Mouse (Mus musculus): ENCODE data around the gene Bcdin3d. TPM values are rescaled to one million over a fixed set of nuclear protein-coding genes. Genes with fewer than 3 reads are reported as not detected.

The Bcdin3d gene
- total and polyA plus RNA-seq, 3 experiments = 7.8 to 31.3 (median 13.7) TPM

GRCm38 (mm10) chr15:99520306-99520705 is 45.8 kb upstream of the Bcdin3d start:
- H3K4me1 ChIP-seq (ENCODE audit: control insufficient read depth in 1 of 2, insufficient read depth in 2 of 2, low read length in 2 of 2) = 0 out of 4 replicates have a peak, but pooled peaks cover 0 to 2% of the 10 kb centered on the region in 2 experiments
- no peak for TF ChIP-seq MAFK (IDR thresholded peaks at IDR 0.05; ENCODE audit: borderline replicate concordance, low read depth, low read length)
- peak; percentile 27; the same call in 1 of the 2 replicates for TF ChIP-seq GATA1 (IDR thresholded peaks at IDR 0.05; ENCODE audit: low read depth, low read length)
- no peak for TF ChIP-seq SIN3A (IDR thresholded peaks at IDR 0.05; ENCODE audit: low read length)
- peak; percentile 9; the same call in 1 of the 2 replicates for TF ChIP-seq TAL1 (IDR thresholded peaks at IDR 0.05; ENCODE audit: low read length)
- H3K9me3 ChIP-seq (replicated peaks; ENCODE audit: insufficient read depth, low read length) = no peaks in the 10 kb centered on the region
- no peak overlapping the region for H3K4me3 ChIP-seq (ENCODE audit: control insufficient read depth in 1 of 2, insufficient read depth in 1 of 2, low read depth in 2 of 2, low read length in 2 of 2)
- DNase-seq (ENCODE audit: low read depth, low spot score) = peak; percentile 70
- no peaks in the 10 kb centered on the region for H3K79me2 ChIP-seq (ENCODE audit: control insufficient read depth, insufficient read depth, low read length, poor library complexity)
- no peak overlapping the region for H3K9ac ChIP-seq (ENCODE audit: control insufficient read depth, low read depth, low read length, poor library complexity, severe bottlenecking)
- no peak overlapping the region for H3K27ac ChIP-seq (ENCODE audit: control insufficient read depth, low read depth, low read length)
- H3K27me3 ChIP-seq (ENCODE audit: control insufficient read depth in 1 of 2, insufficient read depth in 2 of 2, low read length in 2 of 2) = peaks cover 3 to 5% of the 10 kb centered on the region in 2 experiments; a peak in 3 of 4 replicates
- H3K36me3 ChIP-seq (ENCODE audit: control insufficient read depth in 1 of 2, insufficient read depth in 2 of 2, low read length in 2 of 2) = no peaks in the 10 kb centered on the region

- H3K9ac ChIP-seq (ENCODE audit: control insufficient read depth, low read depth, low read length, poor library complexity, severe bottlenecking) = no peak overlapping the region
- no peak overlapping the region for H3K4me3 ChIP-seq (ENCODE audit: control insufficient read depth in 1 of 2, insufficient read depth in 1 of 2, low read depth in 2 of 2, low read length in 2 of 2)
- no peaks in the 10 kb centered on the region for H3K36me3 ChIP-seq (ENCODE audit: control insufficient read depth in 1 of 2, insufficient read depth in 2 of 2, low read length in 2 of 2)
- H3K9me3 ChIP-seq (replicated peaks; ENCODE audit: insufficient read depth, low read length) = no peaks in the 10 kb centered on the region
- 0 out of 4 replicates have a peak, but pooled peaks cover 0 to 2% of the 10 kb centered on the region in 2 experiments for H3K4me1 ChIP-seq (ENCODE audit: control insufficient read depth in 1 of 2, insufficient read depth in 2 of 2, low read length in 2 of 2)
- TF ChIP-seq JUND (IDR thresholded peaks at IDR 0.05; ENCODE audit: low read depth, low read length) (no peak), MAZ (IDR thresholded peaks at IDR 0.05; ENCODE audit: low read depth, low read length) (no peak)
- no peak overlapping the region for H3K27ac ChIP-seq (ENCODE audit: control insufficient read depth, low read depth, low read length)
- H3K27me3 ChIP-seq (ENCODE audit: control insufficient read depth in 1 of 2, insufficient read depth in 2 of 2, low read length in 2 of 2) = peaks cover 3 to 5% of the 10 kb centered on the region in 2 experiments; a peak in 3 of 4 replicates
- no peaks in the 10 kb centered on the region for H3K79me2 ChIP-seq (ENCODE audit: control insufficient read depth, insufficient read depth, low read length, poor library complexity)
- no peak for DNase-seq (ENCODE audit: low read depth, low spot score)
These were observed 45.1 kb upstream of the Bcdin3d start for GRCm38 (mm10) chr15:99519626-99520025.

- no peaks in the 10 kb centered on the region for H3K9me3 ChIP-seq (replicated peaks; ENCODE audit: insufficient read depth, low read length)
- 0 out of 4 replicates have a peak, but pooled peaks cover 0 to 2% of the 10 kb centered on the region in 2 experiments for H3K4me1 ChIP-seq (ENCODE audit: control insufficient read depth in 1 of 2, insufficient read depth in 2 of 2, low read length in 2 of 2)
- H3K27ac ChIP-seq (ENCODE audit: control insufficient read depth, low read depth, low read length) = no peak overlapping the region
- H3K9ac ChIP-seq (ENCODE audit: control insufficient read depth, low read depth, low read length, poor library complexity, severe bottlenecking) = no peak overlapping the region
- TF ChIP-seq JUND (IDR thresholded peaks at IDR 0.05; ENCODE audit: low read depth, low read length) (no peak), TAL1 (IDR thresholded peaks at IDR 0.05; ENCODE audit: low read length) (no peak), TCF12 (IDR thresholded peaks at IDR 0.05; ENCODE audit: low read depth, low read length) (no peak), RAD21 (IDR thresholded peaks at IDR 0.05; ENCODE audit: low read depth, low read length) (no peak), MAFK (IDR thresholded peaks at IDR 0.05; ENCODE audit: borderline replicate concordance, low read depth, low read length) (no peak), ZNF384 (IDR thresholded peaks at IDR 0.05; ENCODE audit: low read depth, low read length) (no peak), SMC3 (IDR thresholded peaks at IDR 0.05; ENCODE audit: low read depth, low read length) (no peak), MAX (IDR thresholded peaks at IDR 0.05; ENCODE audit: low read length) (no peak), GABPA (IDR thresholded peaks at IDR 0.05; ENCODE audit: low read depth, low read length) (no peak), USF1 (IDR thresholded peaks at IDR 0.05; ENCODE audit: low read depth, low read length) (no peak), MEF2A (IDR thresholded peaks at IDR 0.05; ENCODE audit: extremely low read depth, insufficient replicate concordance, low read depth, low read length, poor library complexity, severe bottlenecking) (no peak), EP300 (IDR thresholded peaks at IDR 0.05; ENCODE audit: low read depth in 1 of 2, low read length in 2 of 2) (no peak), UBTF (IDR thresholded peaks at IDR 0.05; ENCODE audit: borderline replicate concordance, insufficient read depth, low read depth, low read length) (no peak), CTCF (IDR thresholded peaks at IDR 0.05 in 2 of 3, conservative IDR thresholded peaks at IDR 0.05 in 1 of 3; ENCODE audit: control insufficient read depth in 1 of 3, insufficient read depth in 1 of 3, low read depth in 2 of 3, low read length in 3 of 3, poor library complexity in 1 of 3, severe bottlenecking in 1 of 3) (no peak), CHD1 (IDR thresholded peaks at IDR 0.05; ENCODE audit: low read depth, low read length) (no peak), BHLHE40 (IDR thresholded peaks at IDR 0.05; ENCODE audit: borderline replicate concordance, low read depth, low read length) (no peak), RCOR1 (IDR thresholded peaks at IDR 0.05; ENCODE audit: low read depth, low read length) (no peak), POLR2AphosphoS5 (IDR thresholded peaks at IDR 0.05; ENCODE audit: borderline replicate concordance, low read depth, low read length) (no peak)
- no peak for DNase-seq (ENCODE audit: low read depth, low spot score)
- no peaks in the 10 kb centered on the region for H3K36me3 ChIP-seq (ENCODE audit: control insufficient read depth in 1 of 2, insufficient read depth in 2 of 2, low read length in 2 of 2)
- peaks cover 5% of the 10 kb centered on the region in 2 experiments; a peak in 3 of 4 replicates for H3K27me3 ChIP-seq (ENCODE audit: control insufficient read depth in 1 of 2, insufficient read depth in 2 of 2, low read length in 2 of 2)
- no peak overlapping the region for H3K4me3 ChIP-seq (ENCODE audit: control insufficient read depth in 1 of 2, insufficient read depth in 1 of 2, low read depth in 2 of 2, low read length in 2 of 2)
- no peaks in the 10 kb centered on the region for H3K79me2 ChIP-seq (ENCODE audit: control insufficient read depth, insufficient read depth, low read length, poor library complexity)
These were observed 43.2 kb upstream of the Bcdin3d start for GRCm38 (mm10) chr15:99517715-99518114.
